Mouse (Mus musculus) CH12.LX (cell line): Measurements from ENCODE around the gene Pigl. TPM values are rescaled to one million over a fixed set of nuclear protein-coding genes. Genes with fewer than 3 reads are reported as not detected.

Experiments used
- DNase-seq: peaks from one replicate; pipeline ENCODE4 v3.0.0-alpha.2; 2013; ENCODE audit errors: extremely low read depth
- H3K27ac ChIP-seq: 2 replicates; pipeline ENCODE4 v1.5.1; 2012; ENCODE audit warnings: low read depth, mild to moderate bottlenecking, control low read depth, moderate library complexity; ENCODE audit not compliant: insufficient read depth
- H3K27me3 ChIP-seq: replicated peaks from 2 replicates; pipeline ENCODE3; 2012; ENCODE audit warnings: inconsistent platforms
- H3K36me3 ChIP-seq, 2 experiments: replicated peaks in 1 of 2; 2 replicates each; pipeline versions ENCODE3 to v1.6.1; 2012; ENCODE audit warnings: inconsistent platforms in 1 of 2, low read length in 1 of 2, mild to moderate bottlenecking in 1 of 2, mixed read lengths in 1 of 2, moderate library complexity in 1 of 2; ENCODE audit not compliant: control insufficient read depth in 1 of 2, insufficient read depth in 1 of 2
- H3K4me1 ChIP-seq, 2 experiments: 2 replicates each; pipeline ENCODE4 v1.6.1; 2012; ENCODE audit warnings: inconsistent platforms in 1 of 2, moderate library complexity in 1 of 2; ENCODE audit not compliant: insufficient read depth in 2 of 2, control insufficient read depth in 1 of 2
- H3K4me2 ChIP-seq: 2 replicates; pipeline ENCODE4 v1.6.1; 2012; ENCODE audit warnings: low read depth, mild to moderate bottlenecking, control low read depth; ENCODE audit not compliant: poor library complexity, insufficient read depth, severe bottlenecking
- H3K4me3 ChIP-seq, 3 experiments: fragments of 150-350 bp in 1 of 3; sonication (generic) in 1 of 3; replicated peaks in 1 of 3; 2 replicates each; pipeline versions ENCODE3 to v1.5.1; 2011 to 2012; ENCODE audit warnings: low read depth in 2 of 3, low read length in 2 of 3, mild to moderate bottlenecking in 2 of 3, moderate library complexity in 2 of 3, control low read depth in 1 of 3, improper control_type of control experiment in 1 of 3, inconsistent platforms in 1 of 3, mixed read lengths in 1 of 3; ENCODE audit not compliant: poor library complexity in 1 of 3
- H3K79me2 ChIP-seq: replicated peaks from 2 replicates; pipeline ENCODE4 v1.6.1; 2012; ENCODE audit warnings: mild to moderate bottlenecking, moderate library complexity; ENCODE audit not compliant: control insufficient read depth, poor library complexity, insufficient read depth, severe bottlenecking; ENCODE audit errors: extremely low read depth
- H3K9ac ChIP-seq: 2 replicates; pipeline ENCODE4 v1.6.1; 2012; ENCODE audit warnings: low read depth, mild to moderate bottlenecking, control low read depth, moderate library complexity; ENCODE audit not compliant: insufficient read depth
- H3K9me3 ChIP-seq: replicated peaks from 2 replicates; pipeline ENCODE3; 2012; ENCODE audit warnings: low read length, inconsistent platforms, mixed read lengths
- BHLHE40 ChIP-seq: IDR thresholded peaks from 2 replicates; pipeline ENCODE4 v1.6.1; 2011; ENCODE audit warnings: mild to moderate bottlenecking, low read depth, low read length, improper control_type of control experiment
- CHD1 ChIP-seq: IDR thresholded peaks from 2 replicates; pipeline ENCODE4 v1.6.1; 2012; ENCODE audit warnings: low read depth, low read length, improper control_type of control experiment, inconsistent platforms
- CHD2 ChIP-seq: IDR thresholded peaks from 2 replicates; pipeline ENCODE4 v1.6.1; 2011; ENCODE audit warnings: low read length, improper control_type of control experiment
- CTCF ChIP-seq, 2 experiments: IDR thresholded peaks in 1 of 2; conservative IDR thresholded peaks in 1 of 2; 2 replicates each; pipeline ENCODE4 v1.5.1; 2011 to 2012; ENCODE audit warnings: low read depth in 2 of 2, low read length in 2 of 2, improper control_type of control experiment in 1 of 2, inconsistent platforms in 1 of 2, mild to moderate bottlenecking in 1 of 2, moderate library complexity in 1 of 2
- E2F4 ChIP-seq: IDR thresholded peaks from 2 replicates; pipeline ENCODE4 v1.6.1; 2011; ENCODE audit warnings: low read depth, low read length, improper control_type of control experiment; ENCODE audit not compliant: insufficient replicate concordance
- ELF1 ChIP-seq: IDR thresholded peaks from 2 replicates; pipeline ENCODE4 v1.6.1; 2014; ENCODE audit warnings: low read depth, mild to moderate bottlenecking, inconsistent platforms, low read length, improper control_type of control experiment
- EP300 ChIP-seq: IDR thresholded peaks from 2 replicates; pipeline ENCODE4 v1.6.1; 2011; ENCODE audit warnings: low read length, improper control_type of control experiment
- ETS1 ChIP-seq: conservative IDR thresholded peaks from 2 replicates; pipeline ENCODE4 v1.6.1; 2012; ENCODE audit warnings: low read depth, mild to moderate bottlenecking, inconsistent platforms, low read length, improper control_type of control experiment, moderate library complexity
- GABPA ChIP-seq: IDR thresholded peaks from 2 replicates; pipeline ENCODE4 v1.6.1; 2012; ENCODE audit warnings: low read depth, low read length, improper control_type of control experiment, inconsistent platforms; ENCODE audit not compliant: insufficient replicate concordance
- IRF4 ChIP-seq: IDR thresholded peaks from 2 replicates; pipeline ENCODE4 v1.6.1; 2014; ENCODE audit warnings: low read depth, mild to moderate bottlenecking, inconsistent platforms, low read length, improper control_type of control experiment
- JUN ChIP-seq: IDR thresholded peaks from 2 replicates; pipeline ENCODE4 v1.6.1; 2011; ENCODE audit warnings: low read depth, mild to moderate bottlenecking, low read length, improper control_type of control experiment, moderate library complexity; ENCODE audit not compliant: insufficient read depth
- MAFK ChIP-seq: IDR thresholded peaks from 2 replicates; pipeline ENCODE4 v1.6.1; 2011; ENCODE audit warnings: low read length, improper control_type of control experiment; ENCODE audit not compliant: insufficient replicate concordance
- MAX ChIP-seq: IDR thresholded peaks from 2 replicates; pipeline ENCODE4 v1.6.1; 2011; ENCODE audit warnings: low read length, improper control_type of control experiment
- MEF2A ChIP-seq: IDR thresholded peaks from 2 replicates; pipeline ENCODE4 v1.6.1; 2014; ENCODE audit warnings: low read depth, mild to moderate bottlenecking, inconsistent platforms, low read length, improper control_type of control experiment, borderline replicate concordance
- MXI1 ChIP-seq: IDR thresholded peaks from 2 replicates; pipeline ENCODE4 v1.6.1; 2011; ENCODE audit warnings: mild to moderate bottlenecking, low read depth, low read length, improper control_type of control experiment
- NELFE ChIP-seq: IDR thresholded peaks from 2 replicates; pipeline ENCODE4 v1.6.1; 2011; ENCODE audit warnings: low read depth, low read length, improper control_type of control experiment
- NRF1 ChIP-seq: IDR thresholded peaks from 2 replicates; pipeline ENCODE4 v1.6.1; 2014; ENCODE audit warnings: low read depth, mild to moderate bottlenecking, inconsistent platforms, low read length, improper control_type of control experiment, moderate library complexity
- POLR2AphosphoS2 ChIP-seq: IDR thresholded peaks from 2 replicates; pipeline ENCODE4 v1.6.1; 2011; ENCODE audit warnings: low read depth, low read length, improper control_type of control experiment
- RAD21 ChIP-seq: IDR thresholded peaks from 2 replicates; pipeline ENCODE4 v1.6.1; 2011; ENCODE audit warnings: low read depth, mild to moderate bottlenecking, low read length, improper control_type of control experiment, moderate library complexity
- SIN3A ChIP-seq: IDR thresholded peaks from 2 replicates; pipeline ENCODE4 v1.6.1; 2012; ENCODE audit warnings: low read length, improper control_type of control experiment, inconsistent platforms
- TBP ChIP-seq: conservative IDR thresholded peaks from 2 replicates; pipeline ENCODE4 v1.6.1; 2011; ENCODE audit warnings: low read depth, low read length, improper control_type of control experiment
- USF1 ChIP-seq: IDR thresholded peaks from 2 replicates; pipeline ENCODE4 v1.6.1; 2014; ENCODE audit warnings: low read depth, mild to moderate bottlenecking, inconsistent platforms, low read length, improper control_type of control experiment
- ZKSCAN1 ChIP-seq: IDR thresholded peaks from 2 replicates; pipeline ENCODE4 v1.6.1; 2012; ENCODE audit warnings: low read depth, inconsistent platforms, low read length, improper control_type of control experiment, borderline replicate concordance
- ZMIZ1 ChIP-seq: IDR thresholded peaks from 2 replicates; pipeline ENCODE4 v1.6.1; 2012; ENCODE audit warnings: low read depth, mild to moderate bottlenecking, inconsistent platforms, low read length, improper control_type of control experiment
- ZNF384 ChIP-seq: IDR thresholded peaks from 2 replicates; pipeline ENCODE4 v1.6.1; 2012; ENCODE audit warnings: low read depth, low read length, improper control_type of control experiment, inconsistent platforms
- dilution Hi-C: fragments of 300-500 bp; cut with MboI; formaldehyde crosslinking; loops from 2 replicates; pipeline ENCODE4 v1.14.3; 2020; ENCODE audit warnings: low sequenced_read_pairs; ENCODE audit not compliant: extremely low pct_unique_long_range_greater_than_20kb, extremely low pct_ligation_motif_present
- in situ Hi-C: fragments of 300-500 bp; cut with MboI; formaldehyde crosslinking; loops from 3 replicates; pipeline ENCODE4 v1.14.3; 2019; ENCODE audit warnings: low sequenced_read_pairs, low pct_ligation_motif_present, low pct_unique_long_range_greater_than_20kb, mixed read lengths
- polyA plus RNA-seq: library from polyadenylated mRNA; unstranded; fragments of >175 nt; gene quantifications from 2 replicates; pipeline ENCODE4 v1.2.1, GENCODE M21; 2012; ENCODE audit warnings: low read depth; ENCODE audit not compliant: insufficient read length
- total RNA-seq, 2 experiments: library from RNA; depleted of rRNA; stranded (reverse); fragments of 300-350 nt in 1 of 2; fragments of >200 nt in 1 of 2; gene quantifications; 2 replicates each; pipeline ENCODE4 v1.2.3; 2012 to 2014

The Pigl gene
- total and polyA plus RNA-seq, 3 experiments = 4.4 to 9.1 (median 5.6) TPM

DNA sequence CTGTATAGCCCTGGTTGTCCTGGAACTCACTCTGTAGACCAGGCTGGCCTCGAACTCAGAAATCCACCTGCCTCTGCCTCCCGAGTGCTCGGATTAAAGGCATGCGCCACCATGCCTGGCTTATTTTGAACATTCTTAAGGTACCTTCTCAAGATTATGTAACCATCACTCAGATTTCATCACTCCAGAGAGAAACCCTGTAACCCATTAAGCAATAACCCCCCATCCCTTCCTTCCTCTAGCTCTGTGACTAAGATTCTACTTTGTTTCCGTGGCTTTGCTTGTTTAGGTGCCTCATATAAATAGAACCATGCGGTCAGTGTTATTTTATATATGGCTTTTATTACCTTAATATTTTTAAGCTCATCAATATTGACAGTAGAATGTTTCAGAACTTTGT is 12.2 kb downstream of the Pigl start:
- no peak overlapping the region for H3K27ac ChIP-seq

DNA sequence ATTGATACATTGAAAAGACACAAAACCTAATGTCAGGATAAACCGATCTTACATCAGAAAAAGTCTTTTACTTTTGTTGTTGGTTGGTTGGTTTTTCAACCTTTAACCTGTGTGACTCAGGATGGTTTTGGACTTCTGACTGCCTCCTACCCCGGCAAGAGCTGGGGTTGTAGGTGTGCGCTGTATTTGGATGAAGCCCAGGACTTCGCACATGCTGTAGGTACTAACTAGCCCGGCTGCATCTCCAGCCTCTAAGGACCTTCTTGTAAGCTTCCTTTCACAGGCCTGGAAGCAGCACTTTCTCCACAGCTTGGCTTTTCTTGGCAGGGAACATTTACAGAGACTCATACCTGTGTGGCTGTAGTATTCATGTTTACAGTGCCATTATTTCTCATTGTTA is 15.3 kb downstream of the Pigl start:
- peaks cover 2% of the 10 kb centered on the region in 2 experiments; a peak in 1 of 4 replicates for H3K4me1 ChIP-seq
- H3K9me3 ChIP-seq = no peaks in the 10 kb centered on the region
- no peak for TF ChIP-seq TBP
- TF ChIP-seq, all 38 proteins: peak for 0
- in situ Hi-C loops = no loop called here
- Histone ChIP-seq H3K27ac (no peak overlapping the region), H3K36me3 (peaks cover 0 to 10% of the 10 kb centered on the region in 2 experiments), H3K27me3 (no peaks in the 10 kb centered on the region), H3K4me3 (no peak overlapping the region), H3K79me2 (peaks cover 3% of the 10 kb centered on the region; the same call in 1 of the 2 replicates), H3K9ac (no peak overlapping the region), H3K4me2 (no peak overlapping the region)
- no peak for DNase-seq
- dilution Hi-C loops = no loop called here

More for the DNA sequence above, 12.2 kb downstream of the Pigl start:
- DNase-seq = no peak
- in situ Hi-C loops (no loop called here), dilution Hi-C loops (no loop called here)
- Histone ChIP-seq H3K79me2 (peaks cover 3% of the 10 kb centered on the region; the same call in 1 of the 2 replicates), H3K4me2 (no peak overlapping the region), H3K4me3 (no peak overlapping the region), H3K4me1 (peaks cover 2 to 8% of the 10 kb centered on the region in 2 experiments; a peak in 1 of 4 replicates), H3K9ac (no peak overlapping the region), H3K36me3 (peaks cover 0 to 8% of the 10 kb centered on the region in 2 experiments), H3K9me3 (no peaks in the 10 kb centered on the region), H3K27me3 (no peaks in the 10 kb centered on the region)
- no peak for TF ChIP-seq MEF2A
- no peak for TF ChIP-seq RAD21
- no peak for TF ChIP-seq CTCF (conservative IDR thresholded peaks at IDR 0.05 in 1 of 2, IDR thresholded peaks at IDR 0.05 in 1 of 2; ENCODE audit: low read depth in 2 of 2, low read length in 2 of 2)
- no peak for TF ChIP-seq MAFK
- no peak for TF ChIP-seq SIN3A
- no peak for TF ChIP-seq ZKSCAN1
- no peak for TF ChIP-seq BHLHE40
- no peak for TF ChIP-seq ETS1
- TF ChIP-seq E2F4 = no peak
- TF ChIP-seq EP300 = no peak
- no peak for TF ChIP-seq NRF1
- no peak for TF ChIP-seq JUN
- TF ChIP-seq CHD1 = no peak

DNA sequence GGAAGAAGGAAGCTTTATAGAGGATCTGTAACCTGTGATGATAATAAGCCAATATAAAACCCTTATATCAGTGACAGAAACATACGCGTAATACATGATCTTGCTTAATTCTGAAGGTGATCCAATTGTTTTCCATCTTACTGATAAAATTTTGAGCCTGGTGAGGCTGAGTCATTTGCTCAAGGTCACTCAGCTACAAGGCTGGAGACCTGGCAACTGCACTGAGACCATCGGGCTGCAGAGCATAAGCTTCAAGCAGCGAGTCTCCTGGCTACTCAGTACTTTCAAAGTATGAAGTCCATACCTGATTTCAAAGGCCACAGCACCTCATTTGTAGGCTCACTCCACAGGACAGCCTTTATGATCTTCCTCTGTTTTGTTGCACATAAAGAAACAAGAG is 17.9 kb downstream of the Pigl start:
- in situ Hi-C loops = no loop called here
- DNase-seq = no peak
- H3K27me3 ChIP-seq = no peaks in the 10 kb centered on the region
- H3K36me3 ChIP-seq = peaks cover 0 to 10% of the 10 kb centered on the region in 2 experiments
- peaks cover 2 to 9% of the 10 kb centered on the region in 2 experiments; a peak in 2 of 4 replicates for H3K4me1 ChIP-seq
- no peak overlapping the region for H3K4me2 ChIP-seq
- no peak overlapping the region for H3K4me3 ChIP-seq
- peaks cover 3% of the 10 kb centered on the region; the same call in 1 of the 2 replicates for H3K79me2 ChIP-seq
- dilution Hi-C loops = no loop called here
- H3K27ac ChIP-seq = no peak overlapping the region
- H3K9me3 ChIP-seq = no peaks in the 10 kb centered on the region
- no peak overlapping the region for H3K9ac ChIP-seq
- TF ChIP-seq ZNF384 = no peak
- TF ChIP-seq ZKSCAN1 = no peak
- no peak for TF ChIP-seq RAD21
- TF ChIP-seq USF1 = no peak
- TF ChIP-seq CHD1 = no peak
- TF ChIP-seq NELFE = no peak
- TF ChIP-seq CHD2 = no peak
- TF ChIP-seq E2F4 = no peak
- TF ChIP-seq ZMIZ1 = no peak
- TF ChIP-seq IRF4 = no peak
- TF ChIP-seq CTCF (conservative IDR thresholded peaks at IDR 0.05 in 1 of 2, IDR thresholded peaks at IDR 0.05 in 1 of 2; ENCODE audit: low read depth in 2 of 2, low read length in 2 of 2) = no peak
- no peak for TF ChIP-seq MAX
- no peak for TF ChIP-seq ETS1
- TF ChIP-seq MXI1 = no peak
- no peak for TF ChIP-seq BHLHE40
- TF ChIP-seq GABPA = no peak
- no peak for TF ChIP-seq POLR2AphosphoS2
- no peak for TF ChIP-seq ELF1
